Mouse (Mus musculus): ENCODE data around the gene Ddx17. TPM values are rescaled to one million over a fixed set of nuclear protein-coding genes. Genes with fewer than 3 reads are reported as not detected.

Ddx17 gene
- polyA plus RNA-seq, 1 experiment from 2014 or later, result 63.3 TPM

DNA sequence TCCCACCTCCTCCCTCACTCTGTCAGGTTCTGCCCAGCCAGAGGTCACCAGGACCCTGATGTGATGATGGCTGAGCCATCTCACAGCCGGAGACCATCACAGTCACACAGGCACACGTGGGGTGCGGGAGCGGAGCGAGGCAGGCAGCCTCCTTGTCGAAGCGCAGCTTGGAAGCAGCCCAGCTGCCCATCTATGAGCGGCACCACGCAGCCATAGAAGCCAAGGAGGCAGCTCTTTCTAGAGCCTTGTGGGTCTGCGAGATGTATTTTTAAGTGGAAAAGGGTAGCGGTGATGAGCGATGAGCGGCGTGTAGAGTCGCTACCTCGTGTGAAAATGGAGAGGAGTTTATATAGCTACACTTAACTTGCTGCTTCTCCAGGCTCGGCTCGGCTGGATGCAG is 53.0 kb downstream of the Ddx17 start:
- Histone ChIP-seq H3K9ac (no peak overlapping the region), H3K36me3 (replicated peaks) (no peaks in the 10 kb centered on the region), H3K27me3 (replicated peaks) (no peaks in the 10 kb centered on the region), H3K4me1 (peaks cover 2% of the 10 kb centered on the region; the same call in 1 of the 2 replicates), H3K4me3 (no peak overlapping the region), H3K4me2 (no peak overlapping the region), H3K27ac (no peak overlapping the region), H3K9me3 (no peaks in the 10 kb centered on the region)
- no peak for ATAC-seq (replicated peaks)
- WGBS, result 53% methylated on average over 18 of the region's 18 CpGs

DNA sequence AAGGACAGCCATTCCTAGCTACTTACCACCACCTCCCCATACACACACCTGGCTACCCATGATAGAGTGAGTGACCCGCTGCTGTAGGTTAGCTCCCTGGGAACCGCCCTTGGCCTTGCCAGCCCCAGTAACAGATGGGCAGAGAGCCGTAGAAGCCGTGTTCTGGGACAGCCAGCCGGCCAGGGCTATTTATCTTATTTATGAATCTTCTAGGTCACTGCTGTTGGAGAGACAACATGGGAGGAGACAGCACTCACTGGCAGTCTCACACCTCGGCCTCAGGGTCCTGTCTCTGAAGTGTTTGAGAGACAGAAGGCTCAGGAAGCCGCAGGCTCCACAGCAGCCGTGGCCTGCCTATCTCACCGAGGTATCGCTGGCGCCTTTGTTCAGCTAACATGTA is 57.1 kb downstream of the Ddx17 start:
- no peak overlapping the region for H3K9ac ChIP-seq

GRCm38 (mm10) chr15:79481181-79481688 is 65.3 kb downstream of the Ddx17 start:
- Histone ChIP-seq H3K27me3 (replicated peaks) (no peaks in the 10 kb centered on the region), H3K4me1 (no peaks in the 10 kb centered on the region), H3K9ac (no peak overlapping the region), H3K4me3 (no peak overlapping the region), H3K27ac (no peak overlapping the region), H3K9me3 (no peaks in the 10 kb centered on the region), H3K36me3 (replicated peaks) (no peaks in the 10 kb centered on the region), H3K4me2 (no peak overlapping the region)
- ATAC-seq (replicated peaks), result no peak
- 9% methylated on average over 15 of the region's 15 CpGs for WGBS

More for the DNA sequence above, 57.1 kb downstream of the Ddx17 start:
- WGBS, result 68% methylated on average over 11 of the region's 11 CpGs
- Histone ChIP-seq H3K9me3 (no peaks in the 10 kb centered on the region), H3K36me3 (replicated peaks) (no peaks in the 10 kb centered on the region), H3K27me3 (replicated peaks) (no peaks in the 10 kb centered on the region), H3K4me2 (no peak overlapping the region), H3K27ac (no peak overlapping the region), H3K4me3 (no peak overlapping the region), H3K4me1 (peaks cover 2% of the 10 kb centered on the region; the same call in 1 of the 2 replicates)
- no peak for ATAC-seq (replicated peaks)

Small RNA genes within 50 kb of the gene (microRNA-seq; reads per million reads assigned to microRNA genes)
- not detected for gene Gm27903

Other genes starting within 250 kb of the Ddx17 start
- gene Pla2g6, start 218.4 kb downstream of the Ddx17 start, polyA plus RNA-seq (2015; fragmentation: Nextera tagmentation; extraction: Ambion mirVana), result 29.2 and 37.1 TPM in 2 replicates
- 0.80 and 1.0 TPM in 2 replicates for gene Maff, start 200.1 kb downstream of the Ddx17 start, polyA plus RNA-seq (2015; fragmentation: Nextera tagmentation; extraction: Ambion mirVana)
- gene Tmem184b, start 143.2 kb downstream of the Ddx17 start, polyA plus RNA-seq (2015; fragmentation: Nextera tagmentation; extraction: Ambion mirVana), result 47.9 and 54.9 TPM in 2 replicates
- gene Csnk1e, start 91.2 kb downstream of the Ddx17 start, polyA plus RNA-seq (2015; fragmentation: Nextera tagmentation; extraction: Ambion mirVana), result 284 and 297 TPM in 2 replicates
- gene Kcnj4, start 41.5 kb downstream of the Ddx17 start, polyA plus RNA-seq (2015; fragmentation: Nextera tagmentation; extraction: Ambion mirVana), result 0.10 TPM in 1 of 2 replicates, not detected in the other
- 9.0 and 11.0 TPM in 2 replicates for gene Kdelr3, start 30.3 kb downstream of the Ddx17 start, polyA plus RNA-seq (2015; fragmentation: Nextera tagmentation; extraction: Ambion mirVana)
- gene Dmc1, start 58.4 kb upstream of the Ddx17 start, polyA plus RNA-seq (2015; fragmentation: Nextera tagmentation; extraction: Ambion mirVana), result 0.56 and 0.98 TPM in 2 replicates
- 5.1 and 6.6 TPM in 2 replicates for gene Fam227a, start 112.2 kb upstream of the Ddx17 start, polyA plus RNA-seq (2015; fragmentation: Nextera tagmentation; extraction: Ambion mirVana)
- 92.1 and 99.6 TPM in 2 replicates for gene Cby1, start 112.5 kb upstream of the Ddx17 start, polyA plus RNA-seq (2015; fragmentation: Nextera tagmentation; extraction: Ambion mirVana)
- gene Tomm22, start 124.1 kb upstream of the Ddx17 start, polyA plus RNA-seq (2015; fragmentation: Nextera tagmentation; extraction: Ambion mirVana), result 222 and 226 TPM in 2 replicates
- gene Josd1, start 141.2 kb upstream of the Ddx17 start, polyA plus RNA-seq (2015; fragmentation: Nextera tagmentation; extraction: Ambion mirVana), result 22.8 and 24.0 TPM in 2 replicates
- 53.7 and 57.4 TPM in 2 replicates for gene Gtpbp1, start 144.1 kb upstream of the Ddx17 start, polyA plus RNA-seq (2015; fragmentation: Nextera tagmentation; extraction: Ambion mirVana)
- 7.6 and 9.3 TPM in 2 replicates for gene Sun2, start 195.8 kb upstream of the Ddx17 start, polyA plus RNA-seq (2015; fragmentation: Nextera tagmentation; extraction: Ambion mirVana)
- gene Dnal4, start 231.1 kb upstream of the Ddx17 start, polyA plus RNA-seq (2015; fragmentation: Nextera tagmentation; extraction: Ambion mirVana), result 80.6 and 81.1 TPM in 2 replicates